Mouse (Mus musculus): ENCODE data around the gene Schip1.

GRCm38 (mm10) chr3:68476336-68476735, 411.7 kb downstream of the Schip1 start:
- no peak for TF ChIP-seq CTCF (IDR thresholded peaks at IDR 0.05; ENCODE audit: control insufficient read depth, insufficient read depth, insufficient replicate concordance, low read depth, low read length)
- no peak for TF ChIP-seq POLR2A (IDR thresholded peaks at IDR 0.05; ENCODE audit: control insufficient read depth, low read depth, low read length)

All from testis, adult 2 months (tissue).